Mouse (Mus musculus) liver, postnatal 0 days (tissue): Measurements from ENCODE around the gene Gp9.

ENCODE experiments used
- CTCF ChIP-seq: sonication (generic); IDR thresholded peaks from 2 replicates; pipeline ENCODE4 v1.5.1; 2016; ENCODE audit warnings: antibody characterized with exemption, low read depth
- EP300 ChIP-seq: IDR thresholded peaks from 2 replicates; pipeline ENCODE4 v1.6.1; 2016; ENCODE audit warnings: antibody characterized with exemption, low read depth, mild to moderate bottlenecking

DNA sequence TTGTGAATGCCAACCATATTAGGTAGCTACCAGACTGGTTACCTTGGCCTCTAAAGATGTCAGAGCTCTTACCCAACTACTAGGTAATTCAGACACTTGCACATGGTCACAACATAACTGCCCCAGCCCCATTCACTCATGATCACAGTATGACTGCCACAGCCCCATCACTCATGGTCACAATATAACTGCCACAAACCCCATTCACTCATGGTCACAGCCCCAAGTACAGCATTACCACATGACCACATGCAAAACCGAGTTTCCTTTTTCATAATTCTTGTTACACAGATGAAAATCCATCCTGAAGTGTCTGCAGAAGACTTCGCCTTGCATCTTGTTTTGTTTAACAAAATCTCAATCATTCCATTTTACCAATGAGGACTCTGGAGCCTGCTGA, 29.8 kb upstream of the Gp9 start:
- no peak for TF ChIP-seq CTCF
- TF ChIP-seq EP300 = no peak
